Mouse (Mus musculus) ovary, postnatal 36 days (tissue): Measurements from ENCODE around the gene Gm47791.
A peak's percentile ranks its signal among the peaks of the same experiment; 100 is the strongest.

Experiments used
- DNase-seq: peaks from one replicate; pipeline ENCODE4 v3.0.0; 2022; ENCODE audit warnings: low spot score, mixed read lengths

Gene Gm47791

DNA sequence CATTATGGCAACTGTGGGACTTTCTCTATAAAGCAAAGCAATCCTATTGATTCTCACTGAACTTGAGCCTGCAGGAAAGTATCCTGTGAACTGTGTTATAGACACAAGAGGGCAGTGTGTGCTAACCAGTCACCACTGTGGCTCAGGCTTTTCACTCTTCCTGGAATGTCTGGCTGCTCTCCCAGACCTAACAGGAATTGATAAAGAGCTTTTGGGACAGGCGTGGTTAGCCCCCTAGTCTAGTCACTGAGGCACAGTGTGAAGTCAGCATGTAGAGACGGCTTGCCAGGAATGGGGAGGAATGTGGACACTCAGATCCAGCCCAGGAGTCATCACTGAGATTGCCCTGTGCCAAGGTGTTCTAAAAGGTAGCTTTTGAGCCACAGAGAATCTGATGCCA, 16.4 kb upstream of the Gm47791 start:
- peak; percentile 29 for DNase-seq

DNA sequence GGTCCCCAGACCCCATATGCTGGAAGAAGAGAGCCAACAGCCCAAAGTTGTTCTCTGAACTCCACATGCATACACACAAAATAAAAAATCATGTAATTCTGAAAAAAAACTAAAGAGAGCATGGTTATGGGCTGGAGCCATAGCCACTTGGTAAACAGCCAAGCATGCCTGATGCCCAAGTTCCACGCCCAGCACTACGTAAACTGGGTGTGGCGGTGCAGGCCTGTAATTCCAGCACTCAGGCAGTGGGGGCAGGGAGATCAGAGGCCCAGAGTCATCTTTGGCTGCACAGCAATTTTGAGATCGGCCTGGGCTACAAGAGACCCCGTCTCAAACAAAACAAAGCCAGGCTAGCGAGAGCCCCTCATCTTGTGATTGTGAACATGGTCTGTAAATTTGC, 14.5 kb upstream of the Gm47791 start:
- DNase-seq: no peak

DNA sequence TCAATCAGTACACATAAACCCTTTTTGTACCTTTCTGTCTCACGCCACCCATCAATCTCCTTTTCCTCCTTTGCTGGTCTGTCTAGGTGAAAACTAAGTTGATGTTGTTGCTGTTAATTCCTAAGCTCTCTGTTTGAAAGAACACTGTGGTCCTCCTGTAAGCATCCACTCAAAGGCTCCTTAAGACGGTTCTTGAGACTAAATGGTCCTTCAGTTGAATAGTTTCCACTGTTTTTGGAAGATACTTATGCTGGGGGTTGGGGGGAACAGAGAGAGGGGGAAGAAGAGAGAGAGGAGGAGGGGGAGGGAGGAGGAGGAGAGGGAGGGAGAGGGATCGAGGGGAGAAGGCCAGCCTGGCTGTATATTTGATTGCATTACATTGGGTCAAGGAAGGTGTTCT, 12.5 kb upstream of the Gm47791 start:
- no peak for DNase-seq

DNA sequence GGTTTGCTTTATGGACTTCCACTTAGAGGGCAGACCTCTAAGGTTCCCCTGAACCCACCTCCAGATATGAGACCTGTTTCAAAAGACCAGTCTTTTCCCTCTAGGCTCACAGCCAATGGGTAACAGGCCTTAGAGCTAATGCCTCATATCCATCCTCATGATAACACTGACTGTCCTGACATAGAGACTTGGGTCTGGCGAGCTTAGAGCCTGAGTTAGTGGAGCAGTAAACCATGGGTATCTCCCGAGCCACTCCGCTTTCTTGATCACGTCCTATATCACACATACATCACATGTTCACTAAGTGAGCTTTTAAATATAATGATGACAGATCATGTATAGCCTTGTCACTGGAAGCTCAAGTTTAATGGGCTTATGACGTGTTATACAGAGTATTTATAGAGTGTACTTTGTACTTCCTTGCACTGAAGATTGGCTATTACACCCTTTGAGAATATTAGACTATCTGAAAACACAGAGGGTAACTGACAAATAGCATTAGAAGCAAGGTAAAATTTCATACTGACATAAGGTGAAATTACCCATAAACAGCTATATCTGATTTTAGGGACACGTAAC, 8.4 kb upstream of the Gm47791 start:
- DNase-seq: no peak

DNA sequence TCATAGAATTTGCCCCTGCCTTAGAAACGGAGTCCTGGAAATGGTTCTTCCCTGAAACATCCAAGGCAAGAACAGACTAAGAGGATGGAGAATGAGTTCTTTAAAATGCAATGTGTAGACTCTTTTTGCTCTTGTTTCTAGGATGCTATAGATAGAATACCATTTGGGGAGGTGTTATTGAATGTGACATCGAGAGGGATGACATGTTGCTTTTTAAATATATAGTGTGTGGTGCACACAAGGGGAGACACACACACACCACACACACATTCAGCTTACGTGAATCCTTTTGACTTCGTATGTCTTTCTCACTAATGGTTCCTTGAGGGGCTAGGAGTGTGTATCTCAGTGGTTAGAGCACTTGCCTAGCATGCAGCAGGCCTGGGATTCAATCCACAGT, 4.2 kb upstream of the Gm47791 start:
- DNase-seq: no peak

DNA sequence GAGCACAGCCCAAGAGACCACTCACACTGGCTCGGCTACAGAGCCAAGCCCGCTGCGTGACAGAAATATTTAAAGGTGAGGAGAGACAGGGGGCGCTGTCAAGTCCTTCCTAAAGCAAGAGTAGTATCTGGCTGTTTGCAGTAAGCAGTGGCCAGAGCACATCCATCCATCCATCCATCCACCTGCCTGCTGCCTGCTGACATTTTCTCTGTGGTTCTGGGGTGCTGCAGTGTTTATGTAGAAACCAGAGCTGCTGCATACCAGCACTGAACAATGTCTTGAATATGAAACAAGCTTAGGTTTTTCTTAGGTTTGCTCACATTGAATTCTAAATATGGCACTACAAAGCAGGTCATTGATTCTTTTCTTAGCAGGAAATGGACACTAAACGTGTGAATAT, 2.2 kb upstream of the Gm47791 start:
- DNase-seq: no peak

DNA sequence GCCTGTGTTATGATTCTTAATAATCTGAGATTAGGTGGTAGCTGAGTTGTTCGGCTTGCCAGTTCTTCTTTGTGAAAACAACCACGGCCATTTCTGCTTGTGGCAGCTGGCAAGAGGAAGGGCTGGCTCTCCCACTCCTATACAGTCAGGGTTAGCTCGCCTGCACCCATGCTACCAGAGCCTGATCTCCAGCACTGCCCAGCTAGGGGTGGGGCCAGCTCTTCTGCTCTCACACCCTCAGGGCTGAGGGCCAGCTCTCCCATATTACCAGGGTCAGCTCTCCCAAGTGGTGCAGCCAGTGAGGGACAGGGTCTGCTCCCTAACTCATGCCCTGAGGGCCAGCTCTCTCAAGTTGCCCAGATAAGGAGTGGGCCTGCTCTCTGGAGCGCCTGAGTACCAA, 1.4 kb upstream of the Gm47791 start:
- no peak for DNase-seq

DNA sequence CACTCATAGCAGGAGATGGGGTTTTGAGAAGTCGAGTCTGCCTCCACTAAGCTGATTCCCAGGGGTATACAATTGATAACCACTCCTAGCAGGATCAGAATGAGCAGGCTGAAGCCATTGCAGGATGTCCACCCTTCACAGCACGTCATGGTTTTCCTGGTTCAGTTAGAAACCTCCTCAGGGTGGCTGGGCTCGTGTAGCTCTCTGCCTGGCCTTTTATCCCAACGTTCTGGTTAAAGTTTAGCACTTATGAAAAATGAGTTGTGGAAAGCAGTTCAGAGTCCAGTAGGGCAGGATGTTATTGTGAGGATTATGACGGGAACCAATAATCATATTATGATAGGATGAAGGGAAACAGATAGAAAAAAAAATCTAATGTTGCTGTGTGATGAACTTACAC, 2.8 kb downstream of the Gm47791 start, which contains the start of gene Tm4sf20:
Tm4sf20 (minus strand) TSS at position 193 of the 400 bp plus-strand sequence.
- no peak for DNase-seq

DNA sequence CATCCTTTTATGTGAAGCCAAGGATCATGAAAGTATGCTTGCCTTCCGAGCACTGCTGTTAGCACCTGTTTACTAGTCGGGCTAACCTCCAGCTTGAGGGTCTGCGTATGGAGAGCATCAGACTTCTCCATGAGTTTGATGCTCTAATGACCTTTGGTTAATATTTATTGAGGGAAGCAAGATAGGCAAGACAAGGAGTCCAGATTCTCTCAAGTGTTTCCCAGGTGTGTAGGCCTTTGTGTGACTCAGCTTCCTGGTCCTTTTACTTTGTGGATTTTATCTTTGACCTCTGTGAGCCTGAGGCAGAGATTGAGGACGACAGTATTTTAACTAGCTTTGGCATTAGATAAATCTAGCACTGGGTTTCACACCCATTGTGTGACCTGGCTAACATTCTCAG, 4.4 kb downstream of the Gm47791 start:
- no peak for DNase-seq

DNA sequence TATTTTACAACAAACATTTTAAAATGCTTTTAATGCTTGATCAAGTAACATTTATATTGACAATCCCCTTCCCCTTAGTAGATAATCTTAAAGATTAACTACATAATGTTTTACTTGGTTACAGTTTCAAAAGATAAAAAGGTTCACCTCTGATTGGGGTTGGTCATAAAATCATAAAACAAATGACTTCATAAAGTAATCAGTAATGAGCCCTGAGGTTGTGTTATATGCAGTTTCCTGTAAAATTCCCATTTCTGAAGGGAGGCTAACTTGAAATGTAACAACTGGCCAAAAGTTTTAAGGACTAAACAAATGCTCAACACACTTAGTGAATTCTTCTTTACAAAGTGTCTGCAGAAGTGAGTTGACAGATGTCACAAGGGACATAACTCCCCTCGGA, 4.8 kb downstream of the Gm47791 start:
- no peak for DNase-seq

DNA sequence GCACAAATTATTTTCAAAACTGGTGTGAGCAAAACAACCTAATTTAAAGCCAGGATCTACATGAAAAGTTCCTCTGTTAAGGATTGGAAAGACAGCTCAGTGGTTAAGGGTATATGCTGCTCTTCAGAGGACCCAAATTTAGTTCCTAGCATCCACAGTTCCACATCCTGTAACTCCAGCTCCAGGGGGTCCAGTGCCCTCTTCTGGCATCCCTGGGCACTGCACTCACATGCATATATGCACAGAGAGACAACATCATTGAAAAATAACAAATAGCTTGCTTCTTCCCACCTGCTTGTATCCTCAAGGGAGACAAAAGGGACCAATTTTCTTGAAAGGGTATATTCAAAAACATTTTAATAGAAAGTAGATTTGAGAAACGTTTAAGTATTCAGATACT, 8.8 kb downstream of the Gm47791 start:
- no peak for DNase-seq

DNA sequence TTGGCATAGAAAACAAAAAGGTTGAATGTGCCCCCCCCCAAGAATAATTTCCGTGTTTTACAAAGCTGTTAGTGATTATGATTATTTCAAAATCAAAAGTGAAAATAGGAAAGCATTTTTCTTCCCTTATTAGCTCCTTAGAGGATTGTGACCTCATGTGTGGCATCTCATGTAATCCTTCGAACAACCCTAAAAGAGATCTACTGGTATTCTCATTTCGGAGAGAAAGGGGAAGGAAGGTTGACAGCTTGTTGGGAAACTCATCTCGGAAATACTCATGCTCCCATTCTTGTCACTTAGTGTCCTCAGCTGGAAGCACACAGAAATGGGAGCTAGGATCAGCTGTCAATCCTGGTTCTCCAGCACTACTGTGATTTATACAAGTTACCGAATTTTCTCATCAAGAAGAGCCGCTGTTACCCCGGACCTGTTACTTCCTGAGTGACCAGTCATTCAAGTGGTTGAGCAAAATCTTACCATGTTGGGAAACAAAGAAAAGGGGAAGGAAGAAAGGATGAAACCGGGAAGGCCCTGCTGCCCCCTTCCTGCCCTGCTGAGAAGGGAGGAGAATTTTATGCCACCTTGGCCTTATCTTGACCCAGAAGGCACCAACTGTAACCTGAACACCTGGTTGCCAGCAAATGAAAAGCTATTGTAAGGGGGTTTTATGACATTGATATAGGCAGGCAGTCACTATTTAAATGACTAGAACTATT, 9.4 kb downstream of the Gm47791 start:
- no peak for DNase-seq

DNA sequence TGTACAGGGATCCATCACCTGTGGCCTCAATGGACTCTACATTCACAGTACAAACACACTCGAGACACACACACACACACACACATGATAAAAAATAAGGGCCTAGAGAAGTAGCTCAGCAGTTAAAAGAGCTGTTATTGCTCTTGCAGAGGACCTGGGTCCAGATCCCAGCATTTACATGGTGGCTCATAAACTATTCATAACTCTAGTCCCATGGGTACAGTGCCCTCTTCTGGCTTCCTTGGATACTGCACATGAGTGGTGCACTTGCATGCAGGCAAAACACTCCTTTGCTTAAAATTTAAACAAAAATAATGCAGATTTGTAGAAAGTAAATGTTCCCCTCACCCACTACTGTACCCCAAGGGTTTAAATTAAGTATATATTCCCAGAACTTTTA, 11.5 kb downstream of the Gm47791 start:
- DNase-seq: no peak

DNA sequence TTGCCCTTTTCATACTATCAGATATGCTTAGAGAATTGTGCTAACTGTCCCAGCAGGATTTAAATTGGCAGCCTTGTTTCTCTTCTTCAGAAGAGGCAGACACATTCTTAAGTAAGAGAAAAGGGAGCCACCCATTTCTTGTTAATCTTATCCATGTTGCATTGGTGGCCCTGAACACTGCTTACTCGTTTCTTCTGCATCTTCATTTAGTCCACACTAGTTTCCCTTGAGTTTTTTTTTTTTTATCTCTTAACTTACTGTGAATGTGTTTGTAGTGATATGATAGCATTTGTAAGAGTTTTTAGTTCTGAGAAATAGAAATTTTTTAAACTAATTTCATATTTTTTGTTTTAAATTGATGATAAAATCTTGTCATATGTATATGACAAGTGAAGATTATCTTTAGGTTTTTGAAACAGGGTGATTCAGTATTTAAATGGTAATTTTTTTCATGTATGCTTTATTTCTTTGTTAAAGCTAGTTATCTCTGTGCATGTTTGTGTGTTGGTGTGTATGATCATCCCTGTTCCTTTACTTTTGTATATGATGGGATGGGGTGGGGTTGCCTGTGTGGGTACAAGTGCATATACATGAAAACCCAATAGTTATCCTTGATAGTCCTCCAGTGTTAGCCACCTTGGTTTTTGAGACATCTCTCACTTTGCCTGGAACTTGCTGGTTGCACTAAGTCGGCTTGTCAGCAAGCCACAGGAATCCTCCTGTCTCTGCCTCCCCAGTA, 23.2 kb downstream of the Gm47791 start:
- no peak for DNase-seq

DNA sequence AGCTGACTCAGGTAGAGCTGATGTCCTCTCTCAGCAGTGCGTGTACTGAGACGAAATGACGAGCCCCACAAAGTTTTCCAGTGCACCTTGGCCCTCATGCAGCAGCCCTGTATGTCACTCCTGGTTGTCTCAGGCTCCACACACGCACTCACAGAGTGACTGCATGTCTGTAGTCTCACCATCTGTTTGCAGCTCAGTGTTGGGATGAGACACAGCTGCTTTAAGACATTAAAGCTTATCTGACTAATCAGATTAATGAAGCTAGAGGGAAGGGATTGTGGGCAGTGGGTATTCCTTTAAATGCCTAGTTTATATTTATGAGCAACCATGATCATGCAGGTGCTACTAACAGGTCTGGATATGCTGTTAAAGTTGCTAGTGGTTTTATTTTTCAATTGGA, 24.6 kb downstream of the Gm47791 start:
- no peak for DNase-seq

DNA sequence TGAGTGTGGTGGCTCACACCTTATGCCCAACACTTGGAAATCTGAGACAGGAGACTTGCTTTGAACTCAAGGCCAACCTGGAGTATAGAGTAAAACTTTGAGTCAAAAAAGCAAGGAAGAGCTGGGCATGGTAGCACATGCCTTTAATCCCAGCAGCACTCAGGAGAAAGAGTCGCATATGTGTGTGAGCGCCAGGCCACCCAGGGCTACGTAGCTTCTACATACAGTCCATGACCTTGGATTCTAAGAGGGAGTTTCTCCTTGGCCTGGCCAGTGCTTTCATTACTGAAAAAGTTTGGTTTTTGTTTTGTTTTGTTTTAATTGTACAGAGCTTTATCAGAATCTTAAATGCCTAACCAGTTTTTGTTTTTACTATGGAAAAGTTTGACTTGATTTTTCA, 27.1 kb downstream of the Gm47791 start:
- no peak for DNase-seq

DNA sequence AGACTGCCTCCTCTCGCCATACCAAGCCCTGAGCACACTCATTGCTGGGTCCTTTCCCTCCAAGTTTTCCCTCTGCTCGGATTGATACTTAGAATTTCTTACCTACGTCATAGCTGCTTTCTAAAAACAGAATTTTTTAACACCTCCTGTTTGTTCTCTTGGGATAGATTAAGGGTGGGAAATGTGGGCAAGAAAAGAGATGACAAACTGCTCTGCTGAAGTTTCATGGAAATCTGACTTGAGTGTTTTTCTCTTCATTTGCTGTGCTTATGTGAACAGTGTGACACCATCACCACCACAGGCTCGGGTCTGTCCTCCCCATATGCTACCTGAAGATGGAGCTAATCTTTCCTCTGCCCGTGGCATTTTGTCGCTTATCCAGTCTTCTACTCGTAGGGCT, 29.5 kb downstream of the Gm47791 start:
- no peak for DNase-seq

DNA sequence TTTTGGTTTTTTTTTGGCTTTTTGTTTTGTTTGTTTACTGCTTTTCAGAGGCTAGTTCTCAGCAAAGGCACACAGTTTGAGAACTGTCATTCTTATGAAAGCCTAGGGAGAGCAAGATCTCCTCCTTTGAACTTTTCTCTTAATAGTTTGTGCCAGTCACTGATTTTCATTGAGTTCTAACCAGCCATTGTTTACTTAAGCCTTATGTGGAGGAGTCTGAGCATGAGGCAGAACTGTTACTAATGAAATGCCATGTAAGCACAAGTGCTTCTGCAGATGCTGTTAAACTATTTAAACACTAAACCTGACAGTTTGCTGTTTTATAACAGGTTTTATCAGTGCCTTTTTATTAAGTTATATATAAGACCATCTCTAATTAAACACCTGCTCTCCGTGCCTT, 33.0 kb downstream of the Gm47791 start:
- DNase-seq: no peak

DNA sequence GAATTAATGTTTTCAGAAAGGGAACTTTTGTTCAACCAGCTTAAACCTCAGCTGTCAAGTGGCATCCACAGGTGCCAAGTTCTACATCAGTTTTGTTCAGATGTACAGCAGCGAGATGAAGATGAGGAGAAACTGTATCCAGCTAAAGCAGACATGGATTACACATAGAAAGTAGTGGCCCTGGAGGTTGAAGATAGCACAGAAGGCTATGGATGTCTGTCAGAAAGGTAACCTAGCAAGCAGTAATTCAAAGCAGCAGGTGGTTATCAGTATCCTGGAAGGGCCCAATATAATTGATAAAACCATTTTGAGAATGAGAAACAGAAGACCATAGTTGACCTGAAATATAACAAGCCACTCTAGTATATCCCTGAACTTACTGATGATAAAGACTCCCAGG, 37.7 kb downstream of the Gm47791 start:
- no peak for DNase-seq

DNA sequence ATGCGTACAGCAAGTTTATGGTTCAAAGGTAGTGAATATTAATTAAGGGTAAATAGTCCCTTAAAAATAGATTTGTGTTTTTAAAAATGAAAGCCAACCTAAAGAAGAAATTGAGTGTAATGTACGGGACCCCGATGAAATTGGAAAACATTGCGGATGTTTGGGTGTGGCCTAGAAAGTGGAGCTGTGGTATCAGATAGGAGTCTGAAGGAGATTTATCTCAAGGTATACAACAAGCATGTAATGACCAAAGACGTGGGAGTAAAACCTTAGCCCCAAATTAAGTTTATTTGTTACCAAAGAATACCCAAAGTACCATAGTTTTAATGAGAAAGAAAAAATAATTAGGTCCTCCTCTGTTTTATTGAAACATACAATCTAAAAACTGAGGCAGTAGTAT, 44.6 kb downstream of the Gm47791 start:
- DNase-seq: no peak

DNA sequence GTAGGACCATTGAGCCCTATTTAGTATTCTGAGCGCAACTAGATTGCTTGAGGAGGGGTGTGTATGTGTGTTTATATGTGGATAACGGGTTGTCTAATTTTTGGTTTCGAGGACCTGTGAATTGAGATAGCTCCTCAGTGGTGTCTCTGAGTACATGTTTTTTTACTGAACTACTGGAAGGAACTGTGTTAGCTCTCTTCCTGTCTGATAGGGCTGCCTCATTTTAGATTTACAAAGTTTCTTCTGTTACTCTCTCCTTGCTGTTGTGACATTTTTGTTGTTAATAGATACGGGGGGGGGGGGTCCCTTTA, 45.2 kb downstream of the Gm47791 start:
- DNase-seq: no peak

DNA sequence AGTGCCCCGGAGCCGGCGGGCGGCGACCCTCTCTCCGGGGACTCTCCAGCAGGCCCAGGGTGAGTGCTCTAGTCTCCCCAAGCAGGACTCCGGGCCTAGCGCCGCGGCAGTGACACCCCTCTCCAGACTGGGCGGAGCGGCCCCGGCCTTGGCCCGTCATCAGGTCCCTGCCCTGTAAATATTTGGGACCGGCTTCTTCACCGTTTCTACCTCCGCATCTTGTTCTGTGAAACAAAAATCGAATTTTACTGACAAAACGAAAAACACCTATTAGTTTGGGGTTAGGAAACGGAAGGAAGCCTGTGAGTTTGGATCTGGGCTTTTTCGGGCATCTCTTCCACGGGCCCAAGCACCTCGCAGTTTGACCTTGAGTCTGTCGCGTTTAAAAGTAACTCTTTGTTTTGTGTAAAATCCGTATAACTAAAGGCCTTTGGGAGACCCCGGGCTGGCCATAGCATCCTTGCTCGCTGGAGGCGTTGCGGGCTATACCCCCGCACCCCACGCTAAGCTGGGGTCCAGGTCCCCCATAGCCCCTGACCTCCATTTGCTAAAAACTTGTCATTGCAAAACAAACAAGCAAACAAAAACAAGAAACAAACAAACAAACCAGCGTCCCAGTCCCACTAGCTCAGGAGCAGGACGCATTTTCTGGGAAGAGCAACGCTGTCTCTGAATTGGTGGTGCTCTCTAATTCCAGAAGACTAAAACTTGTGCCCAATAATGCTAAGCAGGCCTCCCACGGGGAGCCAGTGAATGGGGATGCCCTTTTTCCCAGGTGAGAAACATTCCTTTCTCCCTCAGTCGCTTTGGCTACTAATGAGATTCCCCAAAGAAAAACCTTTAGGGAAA, 45.8 kb downstream of the Gm47791 start:
- no peak for DNase-seq
